Mouse (Mus musculus): Measurements from ENCODE around the gene Pcbp4.

The Pcbp4 gene

DNA sequence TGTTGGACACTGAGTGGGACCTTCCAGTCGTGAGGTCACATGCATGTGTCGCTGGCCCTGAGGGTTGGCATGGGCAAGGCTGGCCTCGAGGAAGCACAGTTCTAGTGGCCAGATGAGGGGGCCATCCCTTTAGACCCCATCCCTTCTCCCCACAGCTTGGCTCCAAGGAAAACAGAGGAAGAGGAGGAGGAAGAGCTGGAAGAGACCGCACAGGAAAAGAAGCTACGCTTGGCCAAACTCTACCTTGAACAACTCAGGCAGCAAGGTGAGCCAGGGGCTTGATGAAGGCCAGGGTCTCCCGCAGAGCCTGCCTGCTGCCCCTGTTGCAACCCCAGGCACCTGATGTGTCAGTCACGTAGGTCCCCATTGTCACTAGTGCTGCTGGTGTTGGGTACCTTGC lies 27.4 kb downstream of the Pcbp4 start:
- WGBS: 95% methylated on average over 7 of the region's 7 CpGs

GRCm38 (mm10) chr9:106481075-106481474 lies 28.0 kb downstream of the Pcbp4 start:
- 95% methylated on average over 15 of the region's 15 CpGs for WGBS

GRCm38 (mm10) chr9:106481676-106482075 lies 28.6 kb downstream of the Pcbp4 start:
- WGBS: 90% methylated on average over 13 of the region's 13 CpGs

- WGBS: 83% methylated on average over 17 of the region's 17 CpGs
These were observed 29.6 kb downstream of the Pcbp4 start for GRCm38 (mm10) chr9:106482578-106483115.

DNA sequence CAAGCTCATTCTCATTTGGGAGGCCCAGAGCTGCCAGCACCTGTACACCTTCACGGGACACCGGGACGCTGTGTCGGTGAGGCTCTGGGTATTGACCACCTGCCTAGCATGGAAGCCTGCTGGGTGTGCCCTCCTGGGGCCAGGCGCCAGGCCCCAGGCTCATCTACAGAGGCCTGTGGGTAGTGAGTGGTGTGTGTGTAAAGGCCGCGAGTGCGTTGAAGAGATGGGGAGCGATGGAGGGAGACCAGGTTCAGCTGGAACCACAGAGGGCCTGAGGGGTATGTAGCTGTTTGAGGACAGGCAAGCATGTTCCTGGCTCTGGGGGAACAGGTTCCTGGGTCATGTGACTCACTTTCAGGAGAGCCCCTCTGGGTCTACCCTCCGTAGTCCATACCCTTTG lies 30.0 kb downstream of the Pcbp4 start:
- WGBS: 94% methylated on average over 10 of the region's 10 CpGs

GRCm38 (mm10) chr9:106483606-106484005 lies 30.5 kb downstream of the Pcbp4 start:
- WGBS: 92% methylated on average over 17 of the region's 17 CpGs

- WGBS: 91% methylated on average over 10 of the region's 10 CpGs
These were observed 32.0 kb downstream of the Pcbp4 start for GRCm38 (mm10) chr9:106485076-106485475.

DNA sequence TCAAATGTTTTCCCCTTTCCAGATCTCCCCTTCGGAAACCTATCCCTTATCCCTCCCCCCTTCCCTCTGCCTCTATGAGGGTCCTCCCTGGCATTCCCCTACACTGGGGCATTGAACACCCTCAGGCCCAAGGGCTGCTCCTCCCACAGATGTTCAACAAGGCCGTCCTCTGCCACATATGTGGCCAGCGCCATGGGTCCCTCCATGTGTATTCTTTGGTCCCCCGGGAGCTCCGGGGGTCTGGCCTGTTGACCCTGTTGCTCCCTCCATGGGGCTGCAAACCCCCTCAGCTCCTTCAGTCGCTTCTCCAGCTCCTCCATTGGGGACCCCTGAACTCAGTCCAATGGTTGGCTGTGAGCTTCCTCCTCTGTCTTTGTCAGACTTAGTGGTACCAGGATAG lies 34.5 kb downstream of the Pcbp4 start:
- 87% methylated on average over 6 of the region's 6 CpGs for WGBS

GRCm38 (mm10) chr9:106499667-106500066 lies 46.6 kb downstream of the Pcbp4 start, which contains the start of gene Iqcf1:
Iqcf1 (plus strand) TSS chr9:106499967.
- WGBS: 93% methylated on average over 6 of the region's 6 CpGs

- WGBS: 89% methylated on average over 22 of the region's 22 CpGs
These were observed 48.8 kb downstream of the Pcbp4 start for GRCm38 (mm10) chr9:106501846-106502245.

DNA sequence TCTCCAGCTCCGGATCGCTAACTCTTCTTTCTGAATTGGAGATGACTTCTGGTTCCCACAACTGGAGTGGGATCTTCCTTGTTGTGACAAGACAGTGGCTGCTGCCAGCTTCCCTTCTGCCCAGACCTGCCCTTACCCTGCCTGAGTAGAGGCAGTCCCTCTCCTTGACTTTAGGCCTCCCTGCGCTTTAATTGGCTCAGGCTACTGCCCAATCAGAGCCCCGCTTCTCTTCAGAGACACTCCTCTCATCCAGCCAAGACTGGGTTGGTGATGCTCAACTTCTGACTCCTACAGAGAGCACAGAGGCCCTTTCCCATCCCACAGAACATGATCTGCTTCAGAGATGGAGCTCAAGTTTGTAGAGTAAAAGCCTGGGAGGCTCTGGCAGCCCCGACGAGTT lies 51.2 kb downstream of the Pcbp4 start:
- WGBS: 88% methylated on average over 6 of the region's 6 CpGs

DNA sequence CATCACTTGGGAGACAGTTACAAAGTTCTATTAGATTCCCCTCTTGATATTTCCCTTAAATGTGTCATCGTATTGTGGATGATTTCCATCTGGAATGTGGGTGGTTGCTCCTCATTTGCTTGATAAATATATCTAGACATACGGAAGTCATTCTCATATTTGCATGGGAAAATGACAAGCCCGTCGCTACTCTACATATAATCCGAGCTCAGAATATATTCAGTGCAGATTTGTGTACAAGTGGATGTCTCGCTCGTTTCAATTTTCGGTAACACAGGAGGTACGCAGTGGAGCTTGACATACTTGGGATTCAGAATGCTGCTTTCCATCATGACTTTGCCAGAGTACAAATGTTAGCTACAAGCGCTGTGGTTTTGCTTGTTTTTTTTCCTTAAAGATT lies 56.3 kb downstream of the Pcbp4 start:
- 57% methylated on average over 10 of the region's 10 CpGs for WGBS

DNA sequence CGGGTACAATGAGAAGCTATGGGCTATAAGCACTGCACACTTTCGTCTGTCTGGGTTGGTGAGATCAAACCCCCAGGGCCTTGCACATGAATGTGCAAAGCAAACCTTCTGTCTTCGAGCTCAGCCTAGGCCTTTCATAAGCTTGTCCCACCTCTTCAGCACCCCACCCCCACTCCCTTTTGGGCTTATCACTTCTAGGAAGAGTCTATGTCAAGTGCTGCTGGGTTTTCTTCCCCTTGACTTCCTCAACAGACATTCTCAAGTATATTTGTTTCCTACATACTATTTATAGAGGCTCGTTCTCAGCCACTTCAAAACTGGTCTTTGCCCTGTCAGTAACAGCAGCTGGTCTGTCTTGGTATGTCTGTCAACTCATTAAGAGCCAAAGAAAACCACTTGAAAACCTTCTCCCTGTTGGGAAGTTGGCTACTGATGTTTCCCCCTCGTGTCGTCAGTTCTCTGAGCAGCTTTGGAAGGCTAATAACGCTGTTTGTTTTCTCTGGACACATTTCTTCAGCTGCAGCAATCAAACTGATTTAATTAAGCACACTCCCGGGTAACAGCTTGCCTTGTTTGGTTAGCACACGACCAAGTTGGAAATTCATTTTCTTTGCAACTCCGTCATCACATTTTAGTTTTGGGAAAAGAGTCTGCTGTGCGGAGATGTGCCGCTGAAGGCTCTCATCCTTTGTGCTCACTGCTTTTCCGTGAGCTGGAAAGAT lies 59.8 kb downstream of the Pcbp4 start:
- WGBS: 28% methylated on average over 13 of the region's 13 CpGs

GRCm38 (mm10) chr9:106513566-106513965 lies 60.5 kb downstream of the Pcbp4 start:
- WGBS: 63% methylated on average over 6 of the region's 6 CpGs
